Mouse (Mus musculus): ENCODE data around the gene Hrg. TPM values are rescaled to one million over a fixed set of nuclear protein-coding genes. Genes with fewer than 3 reads are reported as not detected.
"Not testable (repeated sequence)": the region's sequence is repeated elsewhere in the genome, so short reads cannot be mapped to it uniquely, and the experiment has no call there.

The Hrg gene
- total RNA-seq (2021), result not detected
- long read RNA-seq, experiment 1, result 0 reads
- long read RNA-seq, experiment 2, result 0 reads

DNA sequence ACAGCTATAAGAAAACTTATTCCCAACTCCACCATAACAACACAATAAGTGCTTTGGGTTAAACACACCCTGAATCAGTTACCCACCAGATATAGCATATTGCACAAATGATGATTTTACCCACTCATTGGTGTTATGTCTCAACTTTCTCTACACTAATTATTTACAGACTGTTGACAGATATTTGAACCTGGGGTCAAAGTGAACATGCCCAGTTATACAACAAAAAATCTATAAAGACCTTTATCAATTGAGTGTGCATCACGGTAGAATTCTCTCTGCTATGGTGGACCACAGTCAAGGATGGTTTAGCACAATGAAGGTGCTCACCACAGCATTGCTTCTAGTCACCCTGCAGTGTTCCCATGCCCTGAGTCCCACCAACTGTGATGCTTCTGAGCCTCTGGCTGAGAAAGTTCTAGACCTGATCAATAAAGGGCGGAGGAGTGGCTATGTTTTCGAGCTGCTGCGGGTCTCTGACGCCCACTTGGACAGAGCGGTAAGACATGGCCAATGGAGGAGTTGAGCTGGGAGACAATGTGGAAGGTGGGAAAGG lies at the start of gene Hrg:
Hrg (plus strand) TSS at position 233 of the 556 bp plus-strand sequence.
- intact Hi-C loops (cut with DNase I), result loop anchor here (5.0 kb wide), 1 partner anchor 74 kb away; no protein-coding TSS in a partner anchor
- no peak for DNase-seq (ENCODE audit: low spot score in 2 of 2)

DNA sequence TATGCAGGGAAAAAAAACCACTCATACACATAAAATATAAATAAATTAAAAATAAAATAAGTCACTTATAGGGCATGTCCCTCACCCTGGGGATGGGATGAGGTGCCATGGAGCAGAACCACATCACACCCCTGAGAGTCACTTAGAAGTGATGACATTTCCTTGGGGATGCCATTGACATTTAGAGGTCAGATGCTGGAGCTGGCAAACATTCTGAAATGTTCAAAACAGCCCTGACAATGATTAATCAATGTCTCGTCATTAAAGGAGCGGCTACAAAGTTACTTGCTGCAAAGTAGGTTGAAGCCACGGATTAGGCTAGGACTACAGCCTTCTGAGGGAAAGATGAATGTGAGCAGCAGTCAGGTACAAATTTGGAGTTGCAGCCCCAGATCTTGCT lies 49.5 kb upstream of the Hrg start:
- no peak for DNase-seq (ENCODE audit: low spot score in 2 of 2)
- intact Hi-C loops (cut with DNase I), result no loop called here

DNA sequence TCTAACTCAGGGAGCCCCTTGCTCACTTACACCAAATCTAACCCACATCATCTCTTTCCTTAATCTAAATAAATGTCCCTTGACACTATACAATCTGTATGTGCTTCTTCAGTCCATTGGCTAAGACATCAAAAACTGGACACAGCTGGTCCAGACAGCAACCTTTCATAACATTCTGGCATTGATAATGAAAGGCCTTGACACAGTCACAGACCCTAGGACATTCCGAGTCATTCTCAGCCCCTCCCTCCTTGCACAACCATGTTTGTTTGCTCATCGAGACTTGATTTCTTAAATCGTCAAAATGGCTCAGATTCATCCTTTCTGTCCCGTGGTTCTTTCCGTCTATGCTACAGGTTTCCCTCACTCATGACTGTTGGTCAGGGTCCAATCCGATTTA lies 41.6 kb upstream of the Hrg start:
- DNase-seq (ENCODE audit: low spot score in 2 of 2), result no peak

DNA sequence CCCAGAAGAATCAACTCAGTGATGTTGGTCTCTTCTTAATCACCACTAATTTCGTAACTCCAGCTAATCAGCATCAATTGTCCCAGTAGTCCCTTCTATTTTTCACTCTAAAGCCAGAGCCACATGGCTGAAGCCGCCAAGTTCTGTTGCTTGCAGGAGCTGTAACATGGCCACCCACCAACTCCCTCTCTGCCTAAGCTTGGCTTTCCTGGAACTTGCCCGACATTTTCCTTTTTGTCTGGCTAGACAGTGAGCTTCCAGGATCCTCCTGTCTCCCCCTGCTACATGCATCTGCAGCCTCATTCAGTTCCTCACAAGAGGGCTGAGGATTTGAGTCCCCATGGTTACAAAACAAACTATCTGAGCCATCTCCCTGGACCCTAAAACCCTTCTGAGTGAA lies 38.9 kb upstream of the Hrg start:
- intact Hi-C loops (cut with DNase I), result no loop called here
- peak in 1 of 2 experiments; percentile 13 for DNase-seq (ENCODE audit: low spot score in 2 of 2)

More for the DNA sequence above, 41.6 kb upstream of the Hrg start:
- intact Hi-C loops (cut with DNase I), result no loop called here

- peak in 1 of 2 experiments; percentile 26 for DNase-seq (ENCODE audit: low spot score in 2 of 2)
- intact Hi-C loops (cut with DNase I), result no loop called here
Observed at GRCm38 (mm10) chr16:22912886-22913285, 38.0 kb upstream of the Hrg start.

GRCm38 (mm10) chr16:22914276-22914675 lies 36.6 kb upstream of the Hrg start:
- intact Hi-C loops (cut with DNase I), result no loop called here
- no peak for DNase-seq (ENCODE audit: low spot score in 2 of 2)

GRCm38 (mm10) chr16:22918034-22918433 lies 32.8 kb upstream of the Hrg start, which contains the start of gene Fetub:
Fetub (plus strand) TSS chr16:22918334.
- intact Hi-C loops (cut with DNase I), result no loop called here
- DNase-seq (ENCODE audit: low spot score in 2 of 2), result no peak

GRCm38 (mm10) chr16:22918664-22919312 lies 32.1 kb upstream of the Hrg start:
- no peak for DNase-seq (ENCODE audit: low spot score in 2 of 2)
- intact Hi-C loops (cut with DNase I), result no loop called here

DNA sequence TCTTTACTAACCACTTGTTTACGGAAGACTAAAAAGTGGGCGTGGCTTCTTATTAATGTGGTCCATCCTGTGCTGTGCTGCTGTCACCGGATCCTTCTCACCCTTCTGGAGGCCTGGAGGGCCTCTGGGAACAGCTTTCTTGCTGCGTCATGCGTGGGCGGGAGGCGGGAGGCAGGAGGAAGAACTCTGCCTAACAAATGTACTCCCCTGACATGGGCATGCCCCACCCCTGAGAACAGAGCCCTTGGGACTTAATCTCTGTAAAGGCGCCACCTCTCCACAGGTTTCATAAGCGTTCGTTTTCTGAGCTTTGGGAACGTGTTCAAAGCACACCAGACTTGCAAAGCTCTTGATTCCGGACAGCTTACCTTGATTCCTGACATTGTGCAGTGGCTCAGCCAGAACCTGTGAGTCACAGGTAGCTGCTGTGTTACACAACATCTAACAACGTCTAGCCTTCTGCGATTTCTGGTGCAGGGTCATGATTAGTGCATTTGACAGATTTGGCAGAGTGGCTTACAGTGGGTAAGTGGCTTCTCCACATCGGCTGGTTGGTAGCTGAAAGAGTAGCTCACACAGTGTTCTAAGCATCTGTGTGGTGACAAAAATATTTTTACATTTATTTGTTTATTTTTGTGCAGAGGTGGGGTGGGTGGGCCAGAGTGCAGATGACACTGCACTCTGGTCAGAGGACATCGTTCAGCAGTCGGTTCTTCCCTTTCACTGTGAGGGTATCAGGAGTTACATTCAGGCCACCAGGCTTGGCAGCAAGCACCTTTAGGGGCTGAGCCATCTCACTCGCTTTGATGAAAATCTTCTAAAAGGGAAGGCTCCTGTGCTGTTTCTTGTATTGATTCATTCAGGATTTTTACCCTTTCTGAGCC lies 30.7 kb upstream of the Hrg start:
- DNase-seq (ENCODE audit: low spot score in 2 of 2), result no peak
- intact Hi-C loops (cut with DNase I), result no loop called here

- intact Hi-C loops (cut with DNase I), result no loop called here
- DNase-seq (ENCODE audit: low spot score in 2 of 2), result no peak
Observed at GRCm38 (mm10) chr16:22921761-22922160, 29.1 kb upstream of the Hrg start.

DNA sequence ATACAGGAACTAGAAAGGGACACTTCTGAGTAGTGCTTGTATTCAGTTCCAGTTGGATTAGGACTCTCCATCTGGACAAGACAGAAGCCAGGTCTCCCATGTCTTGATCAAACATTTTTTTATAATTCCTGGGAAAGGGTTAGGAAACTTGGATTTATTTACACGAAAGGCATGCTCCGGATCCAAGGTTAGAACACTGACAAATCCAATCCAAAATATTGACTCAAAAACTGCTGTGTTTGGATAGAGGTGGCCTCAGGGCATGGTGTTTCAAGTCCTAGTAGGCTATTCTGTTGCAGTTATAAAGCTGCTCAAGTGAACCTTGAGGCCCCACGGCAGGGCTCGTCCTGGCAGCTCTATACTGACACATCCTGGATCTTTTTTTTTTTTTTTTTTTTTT lies 28.4 kb upstream of the Hrg start:
- no peak for DNase-seq (ENCODE audit: low spot score in 2 of 2)
- intact Hi-C loops (cut with DNase I), result no loop called here

GRCm38 (mm10) chr16:22929575-22929974 lies 21.3 kb upstream of the Hrg start:
- intact Hi-C loops (cut with DNase I), result no loop called here
- peak; percentile 22 to 26 for DNase-seq (ENCODE audit: low spot score in 2 of 2)

GRCm38 (mm10) chr16:22931431-22932200 lies 19.3 kb upstream of the Hrg start:
- DNase-seq (ENCODE audit: low spot score in 2 of 2), result no peak
- intact Hi-C loops (cut with DNase I), result no loop called here

- DNase-seq (ENCODE audit: low spot score in 2 of 2), result no peak
- intact Hi-C loops (cut with DNase I), result no loop called here
Observed at GRCm38 (mm10) chr16:22937631-22938030, 13.2 kb upstream of the Hrg start.

DNA sequence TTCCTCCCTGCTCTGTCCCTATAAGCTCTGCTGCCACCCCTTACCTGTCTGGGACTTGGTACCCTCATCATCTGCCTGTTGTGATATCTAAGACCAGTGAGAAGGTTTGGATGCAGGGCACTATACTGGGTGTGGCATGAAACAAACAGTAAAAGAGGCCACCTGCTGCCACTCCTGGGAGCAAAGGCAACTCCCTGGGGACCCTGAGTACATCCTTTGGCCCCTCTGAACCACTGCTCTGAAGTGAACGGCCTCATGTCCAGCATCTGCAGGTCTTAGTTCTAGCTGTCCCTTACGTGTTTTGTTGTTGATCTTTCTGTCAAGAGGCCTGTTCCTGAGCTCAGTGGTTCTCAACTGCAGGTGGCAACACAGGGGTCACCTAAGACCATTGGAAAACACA lies 12.3 kb upstream of the Hrg start:
- intact Hi-C loops (cut with DNase I), result no loop called here

DNA sequence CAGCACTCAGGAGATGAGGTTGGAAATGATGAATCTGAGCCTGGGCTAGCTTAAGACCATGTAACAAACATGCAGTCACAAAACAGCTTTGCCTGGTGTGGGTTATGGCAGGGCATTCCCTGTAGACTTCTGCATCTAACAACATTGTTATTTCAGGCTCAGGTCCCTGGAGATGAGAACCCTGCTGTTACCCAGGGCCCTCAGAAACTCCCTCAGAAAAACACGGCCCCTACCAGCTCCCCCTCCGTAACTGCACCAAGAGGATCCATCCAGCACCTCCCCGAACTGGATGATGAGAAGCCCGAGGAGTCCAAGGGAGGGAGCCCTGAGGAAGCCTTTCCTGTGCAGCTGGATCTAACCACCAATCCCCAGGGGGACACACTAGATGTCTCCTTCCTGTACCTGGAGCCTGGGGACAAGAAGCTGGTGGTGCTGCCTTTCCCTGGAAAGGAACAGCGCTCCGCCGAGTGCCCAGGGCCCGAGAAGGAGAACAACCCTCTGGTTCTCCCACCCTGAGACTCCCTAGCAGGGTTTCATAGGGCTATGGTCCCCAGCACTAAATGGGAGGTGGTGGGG lies 11.7 kb upstream of the Hrg start:
- no peak for DNase-seq (ENCODE audit: low spot score in 2 of 2)
- intact Hi-C loops (cut with DNase I), result no loop called here

More for the DNA sequence above, 12.3 kb upstream of the Hrg start:
- DNase-seq (ENCODE audit: low spot score in 2 of 2), result no peak

DNA sequence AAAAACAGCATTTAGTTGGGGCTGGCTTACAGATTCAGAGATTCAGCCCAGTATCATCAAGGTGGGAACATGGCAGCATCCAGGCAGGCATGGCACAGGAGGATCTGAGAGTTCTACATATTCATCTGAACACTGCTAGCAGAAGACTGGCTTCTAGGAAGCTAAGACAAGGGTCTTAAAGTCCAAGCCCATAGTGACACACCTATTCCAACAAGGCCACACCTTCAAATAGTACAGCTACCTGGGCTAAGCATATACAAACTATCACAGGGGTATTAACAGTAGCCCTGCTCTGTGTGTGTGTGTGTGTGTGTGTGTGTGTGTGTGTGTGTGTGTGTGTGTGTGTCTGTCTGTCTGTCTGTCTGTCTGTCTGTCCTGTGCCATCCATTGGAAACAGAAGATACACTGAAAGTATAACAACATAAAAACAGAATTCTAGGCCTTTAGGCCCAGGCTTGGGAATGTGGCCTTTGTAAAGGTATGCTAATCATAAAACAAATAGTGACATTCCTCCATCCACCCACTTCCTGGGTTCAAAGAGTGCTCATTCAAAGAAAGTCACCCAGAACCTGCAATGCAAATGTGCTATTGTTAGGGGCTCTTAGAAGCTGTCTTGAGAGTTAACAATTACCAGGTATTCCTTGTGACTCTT lies 8.9 kb upstream of the Hrg start:
- intact Hi-C loops (cut with DNase I); DNase-seq (ENCODE audit: low spot score in 2 of 2): not testable (repeated sequence)

DNA sequence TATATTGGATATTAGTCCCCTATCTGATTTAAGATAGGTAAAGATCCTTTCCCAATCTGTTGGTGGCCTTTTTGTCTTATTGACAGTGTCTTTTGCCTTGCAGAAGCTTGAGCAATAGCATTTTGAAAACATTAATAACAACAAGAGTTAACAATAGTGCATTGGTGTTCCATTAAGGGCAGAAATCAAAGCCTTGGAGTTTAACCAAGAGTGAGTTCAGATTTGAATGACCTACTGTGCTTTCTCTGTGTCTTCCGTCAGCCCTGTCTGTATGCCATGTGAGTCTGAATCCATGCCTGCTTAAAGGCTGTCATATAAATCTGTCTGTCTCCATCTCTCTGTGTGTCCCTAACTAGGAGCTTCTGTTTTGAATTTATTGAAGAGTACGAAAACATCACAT lies 3.5 kb upstream of the Hrg start:
- intact Hi-C loops (cut with DNase I), result no loop called here
- no peak for DNase-seq (ENCODE audit: low spot score in 2 of 2)

DNA sequence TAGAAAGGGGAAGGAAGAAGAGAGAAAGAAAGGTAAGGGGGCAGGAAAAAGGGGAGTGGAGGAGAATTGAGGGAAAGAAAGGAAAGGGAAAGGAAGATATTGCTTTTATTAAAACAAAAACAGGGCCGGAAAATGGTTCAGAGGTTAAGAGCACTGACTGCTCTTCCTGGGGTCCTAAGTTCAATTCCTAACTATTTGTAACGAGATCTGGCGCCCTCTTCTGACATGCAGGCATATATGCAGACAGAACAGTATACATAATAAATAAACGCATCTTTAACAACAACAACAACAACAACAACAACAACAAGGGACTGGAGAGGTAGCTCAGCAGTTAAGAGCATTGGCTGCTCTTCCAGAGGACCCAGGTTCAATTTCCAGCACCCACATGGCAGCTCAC lies 2.2 kb downstream of the Hrg start:
- intact Hi-C loops (cut with DNase I), result loop anchor here (5.0 kb wide), 1 partner anchor 76 kb away; no protein-coding TSS in a partner anchor
- no peak for DNase-seq (ENCODE audit: low spot score in 2 of 2)

All from left cerebral cortex, postnatal 14 days (tissue).